Mouse (Mus musculus) neural tube, embryonic 10.5 days (tissue): ENCODE results near the gene Ppp1r3e.

Experiments
- DNase-seq: peaks from one replicate; pipeline ENCODE4 v3.0.0-alpha.2; 2017; ENCODE audit warnings: low spot score; ENCODE audit errors: extremely low spot score

Ppp1r3e gene

DNA sequence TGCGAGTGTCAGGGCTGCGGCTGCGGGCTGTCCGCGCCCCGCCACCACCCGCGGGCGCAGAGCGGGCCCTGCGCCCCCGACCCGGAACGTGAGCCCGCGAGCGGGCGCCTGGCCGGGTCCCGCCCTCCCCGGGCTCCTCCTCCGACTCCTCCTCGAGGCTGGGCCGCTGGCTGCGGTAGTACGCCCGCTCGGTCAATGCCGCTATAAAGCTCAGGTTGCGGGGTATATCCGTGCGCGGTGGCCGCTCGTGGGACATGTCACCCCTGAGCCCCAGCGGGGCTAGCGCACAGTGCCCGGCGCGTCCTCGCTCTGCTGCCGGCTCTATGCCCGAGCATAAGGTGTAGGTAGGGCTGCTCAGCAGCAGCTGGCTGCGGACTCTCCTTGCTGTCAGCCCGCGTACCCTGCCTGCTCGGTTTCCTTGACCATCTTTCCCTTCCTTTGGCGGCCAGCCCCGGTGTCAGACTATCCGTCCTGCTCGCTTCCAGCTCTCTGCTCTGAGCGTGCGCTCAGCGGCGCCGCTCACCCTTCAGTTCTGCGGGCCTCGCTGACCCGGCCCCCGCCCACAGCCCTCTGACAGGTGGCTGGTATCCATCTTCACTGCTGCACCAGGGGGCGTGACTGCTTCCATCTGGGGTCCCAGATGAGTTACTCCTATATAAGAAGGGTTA lies at the start of gene Ppp1r3e:
Gene Ppp1r3e (minus strand): TSS at position 503 of the 668 bp plus-strand sequence.
- DNase-seq = peak; percentile 79

DNA sequence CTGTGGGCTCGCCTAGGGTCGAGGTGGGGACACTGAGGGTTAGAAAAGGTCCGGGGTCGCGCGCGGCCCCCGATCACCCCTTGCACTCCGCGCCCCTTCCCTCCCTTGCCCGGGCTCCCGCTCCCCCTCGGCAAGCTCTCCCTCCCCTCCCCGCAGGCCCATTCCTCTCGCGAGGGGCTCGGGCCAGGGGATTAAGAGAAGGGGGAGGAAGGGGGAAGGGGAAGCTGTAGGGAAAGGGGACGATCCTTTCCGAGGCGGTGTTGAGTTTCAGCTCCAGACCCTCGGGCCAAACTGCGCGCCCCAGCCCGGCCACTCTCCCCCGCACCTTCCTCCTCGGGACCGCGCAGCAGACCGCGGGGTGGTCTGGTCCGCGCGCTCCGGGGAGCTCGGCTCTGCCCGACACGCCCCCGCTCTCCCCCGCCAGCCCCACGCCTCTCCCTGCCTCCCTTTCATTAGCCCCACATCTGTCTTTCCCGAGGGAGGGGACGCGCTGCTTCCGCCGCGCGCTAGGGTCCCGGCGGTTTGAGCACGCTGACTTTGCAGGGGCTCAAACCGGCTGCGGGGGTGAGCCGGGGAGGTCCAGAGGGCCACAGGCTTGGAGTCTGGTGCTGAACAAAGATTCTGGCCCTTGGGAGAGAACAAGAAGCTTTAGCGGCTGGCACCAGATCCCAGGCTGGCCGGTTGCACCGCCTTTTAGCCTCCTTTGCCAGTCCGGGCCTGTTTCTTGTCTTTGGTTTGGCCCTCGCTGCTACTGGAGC lies 49.2 kb upstream of the Ppp1r3e start:
- peak; percentile 87 for DNase-seq

DNA sequence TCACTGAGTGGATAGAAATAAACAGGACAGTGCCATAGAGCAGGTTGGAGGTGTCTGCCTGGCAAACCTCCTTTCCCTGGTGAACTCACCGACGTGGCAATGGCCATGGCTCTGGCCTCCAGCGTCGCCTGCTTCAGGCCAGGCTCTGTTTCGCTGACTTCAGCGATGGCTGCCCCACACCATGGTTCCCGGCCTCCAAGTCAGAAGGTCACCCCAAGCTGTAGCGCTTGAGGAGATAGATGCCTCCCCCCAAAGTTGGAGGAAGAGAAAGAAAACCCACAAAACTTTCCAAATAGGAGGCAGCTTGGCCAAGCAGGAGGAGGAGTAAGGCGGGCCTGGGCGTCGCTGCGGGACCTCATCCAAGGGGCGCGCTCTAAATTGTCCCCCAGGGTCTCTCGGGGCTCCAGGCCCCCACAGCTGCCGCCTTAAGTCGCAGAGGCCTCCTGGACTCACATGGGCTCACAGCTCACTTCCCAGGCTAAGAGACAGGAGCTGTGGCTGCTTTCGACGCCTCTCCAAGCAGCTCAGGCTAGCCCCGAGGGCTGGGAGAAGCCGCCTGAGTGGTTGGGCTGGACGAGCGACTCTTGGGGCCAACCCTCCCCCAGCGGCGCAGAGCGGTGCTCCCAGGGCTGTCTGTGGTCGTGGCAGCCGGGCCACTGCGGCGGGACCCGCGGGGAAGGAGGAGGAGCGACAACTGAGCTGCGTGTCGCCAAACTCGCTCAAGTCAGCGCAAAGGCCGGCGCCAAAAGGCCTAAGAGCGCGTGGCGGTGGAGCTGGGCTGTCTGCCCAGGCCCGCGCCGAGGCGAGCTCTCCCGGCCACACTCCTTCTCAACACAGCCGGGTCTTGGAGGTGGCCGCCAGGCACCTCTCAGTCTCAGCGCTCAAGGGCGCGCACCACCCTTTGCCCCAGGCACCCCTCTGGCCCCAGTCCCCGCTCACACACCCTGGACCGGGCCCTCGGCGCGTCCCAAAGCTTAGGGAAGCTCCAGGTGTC lies 48.3 kb upstream of the Ppp1r3e start, which contains the start of gene Efs:
Gene Efs (minus strand): TSS at position 778 of the 994 bp plus-strand sequence.
- DNase-seq = peak; percentile 83

DNA sequence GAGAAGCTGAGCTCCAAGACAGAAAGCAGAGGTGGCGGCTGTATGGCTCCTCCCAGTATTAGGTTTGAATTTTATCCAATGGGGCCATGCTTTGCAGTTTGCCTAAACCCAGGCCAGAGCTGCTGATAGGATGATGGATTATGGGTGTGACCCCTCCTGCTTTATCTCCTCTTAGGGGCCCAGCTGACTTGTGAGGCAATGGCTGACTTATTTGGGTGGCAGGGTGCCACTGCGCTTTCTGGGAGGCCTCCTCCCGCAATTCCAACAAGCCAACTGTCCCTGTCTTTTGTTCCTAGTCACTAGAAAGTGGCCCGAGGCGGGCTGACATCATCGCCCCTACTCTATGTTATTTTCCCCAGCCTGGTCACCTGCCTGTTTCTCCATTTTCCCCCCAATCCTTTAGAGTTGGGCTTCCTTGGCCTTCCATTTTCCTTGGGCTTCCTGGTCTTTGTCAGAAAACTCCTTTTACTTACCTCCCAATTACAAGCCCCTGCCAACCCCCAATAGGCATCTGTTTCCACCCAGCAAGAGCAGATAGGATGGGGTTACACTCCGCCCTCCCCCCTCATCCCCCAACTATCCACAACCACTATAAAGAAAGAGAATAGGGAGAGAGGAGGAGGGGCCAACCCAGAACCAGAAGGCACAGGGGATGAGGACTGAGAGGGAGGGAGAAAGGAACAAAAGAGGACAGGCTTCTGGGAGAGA lies 47.4 kb upstream of the Ppp1r3e start:
- DNase-seq = peak; percentile 67

DNA sequence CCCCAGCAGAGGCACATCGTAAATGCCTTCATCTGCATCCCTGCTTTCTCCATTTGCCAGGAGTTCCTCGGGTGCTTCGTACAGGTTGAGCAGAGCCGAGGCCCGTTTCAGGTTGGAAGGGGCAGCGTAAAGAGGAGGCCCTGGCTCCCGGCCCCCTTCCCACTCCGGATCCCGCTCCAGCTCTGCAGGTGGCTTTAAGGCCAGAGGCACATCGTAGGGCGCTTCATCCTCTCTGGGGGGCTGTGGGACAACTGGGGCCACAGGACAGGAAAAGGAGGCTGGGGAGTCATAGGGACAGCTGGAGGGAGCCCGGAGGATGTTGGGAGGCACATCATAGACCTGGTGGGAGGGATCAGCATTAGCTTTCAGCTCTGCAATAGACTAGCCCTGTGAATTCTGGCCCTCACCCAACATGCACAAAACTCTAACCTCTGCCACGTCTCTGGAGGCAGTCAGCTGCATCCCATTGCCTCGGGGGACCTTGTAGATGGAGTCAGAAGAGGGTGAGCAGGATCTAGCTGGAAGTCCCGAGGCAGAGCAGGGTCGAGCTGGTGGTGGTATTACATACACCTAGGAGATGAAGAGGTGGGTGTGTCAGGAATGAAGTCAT lies 42.8 kb upstream of the Ppp1r3e start:
- no peak for DNase-seq

DNA sequence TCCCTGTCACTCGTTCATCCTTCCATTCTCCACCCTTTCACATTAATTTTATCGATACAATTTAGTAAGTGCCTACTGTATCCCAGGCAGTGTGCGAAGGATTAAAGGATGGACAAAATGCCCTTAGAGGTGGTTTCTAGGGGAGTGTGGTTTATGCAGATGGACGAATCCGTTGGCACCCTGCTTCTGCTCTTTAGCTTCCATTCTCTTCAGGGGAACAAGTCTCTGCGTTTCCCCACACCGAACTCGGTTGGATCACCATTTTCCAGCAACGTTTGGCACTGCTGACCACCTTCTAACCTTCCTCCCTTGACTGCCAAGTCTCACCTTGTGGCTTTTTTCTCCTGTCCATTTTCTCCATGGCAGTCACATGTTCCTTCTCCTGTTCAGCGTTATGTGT lies 36.0 kb upstream of the Ppp1r3e start:
- no peak for DNase-seq

DNA sequence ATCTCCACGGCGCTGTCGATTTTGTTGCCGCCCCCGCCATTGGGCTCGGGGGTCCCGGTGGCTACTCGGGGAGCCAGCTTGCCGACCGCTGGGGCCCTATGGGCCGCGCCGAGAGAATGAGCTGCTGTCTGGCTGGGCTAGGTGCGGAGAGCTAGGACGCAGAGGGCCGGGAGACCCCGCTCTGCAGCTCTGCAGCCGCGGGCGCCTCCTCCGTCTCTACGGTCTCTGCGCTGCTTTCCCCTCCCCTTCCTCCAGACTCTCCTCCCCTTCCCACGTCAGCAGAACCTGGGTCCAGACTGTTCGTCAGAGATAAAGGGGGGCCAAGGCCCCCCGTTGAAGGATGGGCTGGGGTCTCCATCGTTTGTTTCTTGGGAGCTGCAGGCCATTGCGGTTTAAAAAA lies 35.5 kb upstream of the Ppp1r3e start, which contains the start of gene Slc22a17:
Gene Slc22a17 (minus strand): TSS at position 247 of the 400 bp plus-strand sequence.
- peak; percentile 80 for DNase-seq

DNA sequence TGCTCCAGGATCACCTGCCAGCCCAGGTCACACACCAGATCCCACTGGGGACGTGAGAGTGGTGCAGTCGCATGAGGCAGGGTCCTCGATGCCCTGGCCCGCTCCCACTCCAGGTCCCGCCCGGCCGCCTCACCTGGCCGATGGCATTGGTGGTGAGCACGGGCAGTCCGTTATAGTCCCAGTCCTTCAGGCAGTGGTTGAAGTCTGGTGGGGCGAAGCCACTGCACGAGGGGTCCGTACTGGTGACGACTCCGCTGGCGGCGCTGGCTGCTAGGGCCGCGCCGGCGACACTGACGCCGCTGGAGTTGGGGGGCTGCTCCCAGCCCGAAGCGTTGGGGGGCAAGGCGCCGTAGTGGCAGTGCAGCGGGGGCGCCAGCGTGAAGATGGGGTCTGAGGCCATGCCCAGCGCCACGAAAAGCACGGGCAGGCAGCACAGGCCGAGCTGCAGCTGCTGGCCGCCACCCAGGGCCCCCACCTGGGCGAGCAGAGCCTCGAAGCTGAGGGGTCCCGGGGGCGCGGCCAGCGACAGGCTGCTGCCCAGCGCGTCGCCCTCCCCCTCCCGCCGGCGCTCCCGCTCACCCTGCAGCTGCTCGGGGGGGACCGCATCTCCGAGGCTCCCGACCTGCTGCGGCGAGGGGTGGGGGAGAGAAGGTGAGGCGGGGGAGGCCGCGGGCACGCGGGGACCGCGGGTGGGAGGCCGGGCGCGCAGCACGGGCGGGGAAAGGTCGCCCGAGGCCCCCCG lies 34.9 kb upstream of the Ppp1r3e start:
- peak; percentile 40 for DNase-seq

DNA sequence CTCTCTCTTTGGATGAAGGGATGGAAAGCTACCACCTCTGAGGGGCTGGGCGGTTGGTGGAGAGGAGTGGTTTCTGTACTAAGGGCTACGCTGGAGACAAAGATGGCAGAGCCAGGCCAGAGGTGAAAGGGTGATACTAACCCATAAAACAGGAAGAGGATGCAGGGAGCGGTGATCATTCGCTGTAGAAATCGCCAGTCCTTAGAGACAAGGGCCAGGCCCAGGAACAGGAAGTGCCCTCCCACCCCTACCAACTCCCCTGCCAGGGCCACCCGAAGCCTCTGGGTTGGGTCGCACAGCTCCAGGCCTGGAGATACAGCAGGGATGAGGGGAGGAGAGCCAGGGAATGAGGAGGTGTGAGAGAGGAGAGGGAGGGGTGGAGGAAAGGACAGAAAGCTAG lies 31.3 kb upstream of the Ppp1r3e start:
- no peak for DNase-seq

DNA sequence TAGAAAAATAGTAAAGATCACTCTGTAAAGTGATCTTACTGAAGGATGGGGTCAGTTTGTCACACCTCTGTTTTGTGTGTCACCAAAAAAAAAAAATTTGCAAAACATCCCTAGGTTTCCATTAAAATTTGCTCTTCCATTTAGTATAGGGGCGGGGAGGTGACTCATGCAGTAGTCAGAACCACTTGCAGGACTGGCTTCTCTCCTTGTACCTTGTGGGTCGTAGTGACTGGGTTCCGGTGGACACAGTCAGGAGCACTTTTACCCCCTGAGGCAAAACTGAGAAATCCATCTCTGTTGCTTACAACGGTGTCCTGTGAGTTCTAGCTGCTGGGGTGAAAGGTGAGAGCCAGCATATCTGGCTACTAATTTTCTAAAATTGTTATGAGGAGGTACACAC lies 26.3 kb upstream of the Ppp1r3e start:
- no peak for DNase-seq

DNA sequence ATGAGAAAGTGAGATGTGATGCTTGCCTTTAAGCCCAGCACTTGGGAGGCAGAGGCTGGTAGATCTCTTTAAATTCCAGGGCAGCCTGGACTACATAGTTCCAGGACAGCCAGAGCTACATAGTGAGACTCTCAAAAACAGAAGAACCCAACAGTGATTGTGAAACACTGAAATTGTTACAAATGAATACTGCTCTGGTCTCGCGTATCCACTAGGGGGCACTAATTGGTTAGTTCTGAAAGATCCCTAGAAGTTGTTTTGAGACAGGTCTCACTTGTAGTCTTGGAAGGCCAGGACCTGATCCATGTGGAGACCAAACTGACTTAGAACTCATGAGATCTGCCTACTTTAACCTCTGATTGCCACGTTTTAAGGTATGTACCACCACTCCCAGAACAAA lies 23.0 kb upstream of the Ppp1r3e start:
- peak; percentile 70 for DNase-seq

DNA sequence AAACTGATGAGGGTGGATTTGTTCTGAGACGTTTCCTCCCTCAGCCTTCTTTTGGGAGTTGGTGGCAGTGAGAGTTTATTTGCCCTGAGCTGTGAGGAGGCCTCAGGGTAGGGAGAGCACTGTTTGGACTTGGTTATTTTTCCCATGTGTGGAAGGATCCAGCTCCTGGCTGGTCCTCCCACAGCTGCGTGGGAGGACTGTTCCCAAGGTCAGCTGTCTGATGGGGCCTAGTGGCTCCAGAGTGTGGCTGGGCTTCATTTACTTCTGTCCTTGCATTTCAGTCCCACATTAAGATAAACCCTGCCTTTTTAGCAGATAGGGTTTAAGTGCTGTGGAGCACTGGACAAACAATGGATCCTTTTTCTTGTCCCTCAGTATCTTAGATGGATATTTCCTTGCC lies 20.1 kb upstream of the Ppp1r3e start:
- no peak for DNase-seq

DNA sequence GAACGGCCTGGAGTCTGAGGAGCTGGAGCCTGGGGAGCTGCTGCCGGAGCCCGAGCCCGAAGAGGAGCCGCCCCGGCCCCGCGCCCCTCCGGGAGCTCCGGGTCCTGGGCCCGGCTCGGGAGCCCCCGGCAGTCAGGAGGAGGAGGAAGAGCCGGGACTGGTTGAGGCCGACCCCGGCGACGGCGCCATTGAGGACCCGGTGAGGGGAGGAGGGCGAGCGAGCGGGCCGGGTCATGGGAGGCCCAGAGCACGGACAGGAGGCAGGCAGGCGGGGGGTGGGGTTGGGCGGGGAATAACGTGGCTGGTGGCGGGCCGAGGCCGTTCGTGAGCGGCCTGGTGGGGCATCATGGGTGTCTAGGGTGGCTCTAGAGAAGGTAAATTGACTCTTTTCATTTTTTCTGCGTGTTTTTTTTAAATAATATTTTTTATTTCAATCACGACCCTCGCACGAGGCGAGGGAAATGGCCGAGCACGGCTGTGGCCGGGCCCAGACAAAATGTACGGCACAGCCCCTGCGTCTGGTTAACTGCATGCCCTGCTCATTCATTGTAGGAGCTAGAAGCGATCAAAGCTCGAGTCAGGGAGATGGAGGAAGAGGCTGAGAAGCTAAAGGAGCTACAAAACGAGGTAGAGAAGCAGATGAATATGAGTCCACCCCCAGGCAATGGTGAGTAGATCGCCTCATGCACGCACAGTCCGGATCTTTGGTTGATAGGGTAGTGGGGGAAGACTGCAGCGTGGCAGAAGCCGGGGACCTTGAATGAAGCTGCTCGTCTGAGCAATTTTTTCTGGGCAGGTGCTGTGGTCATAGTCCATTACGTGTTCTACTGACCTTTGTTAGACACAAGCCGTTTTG lies 17.2 kb upstream of the Ppp1r3e start:
- DNase-seq = peak; percentile 67

DNA sequence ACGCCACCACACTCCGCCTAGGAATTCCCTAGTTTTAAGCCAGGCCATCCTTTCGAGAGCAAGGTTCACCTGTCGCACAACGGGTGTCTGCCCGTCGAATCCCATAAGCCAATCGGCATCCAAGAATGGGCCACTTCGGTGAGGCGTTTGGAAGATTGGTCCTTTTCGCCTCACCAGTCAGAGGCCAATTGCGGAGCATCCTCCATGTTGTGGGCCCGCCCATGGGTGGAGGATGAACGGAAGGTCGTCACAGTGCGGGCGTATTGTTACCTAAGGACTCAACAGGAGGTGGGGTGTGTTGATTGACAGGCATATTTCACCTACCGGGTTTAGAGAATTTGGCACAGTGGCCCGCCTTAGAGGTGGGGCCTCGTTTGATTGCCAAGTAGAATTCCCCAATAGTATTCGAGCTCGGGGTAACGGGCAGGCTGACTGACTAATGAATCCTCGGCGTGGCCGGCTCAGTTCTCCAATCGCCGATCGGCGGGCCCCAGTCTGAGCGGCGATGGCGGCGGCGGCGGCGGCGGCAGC lies 16.4 kb upstream of the Ppp1r3e start:
- peak; percentile 93 for DNase-seq

DNA sequence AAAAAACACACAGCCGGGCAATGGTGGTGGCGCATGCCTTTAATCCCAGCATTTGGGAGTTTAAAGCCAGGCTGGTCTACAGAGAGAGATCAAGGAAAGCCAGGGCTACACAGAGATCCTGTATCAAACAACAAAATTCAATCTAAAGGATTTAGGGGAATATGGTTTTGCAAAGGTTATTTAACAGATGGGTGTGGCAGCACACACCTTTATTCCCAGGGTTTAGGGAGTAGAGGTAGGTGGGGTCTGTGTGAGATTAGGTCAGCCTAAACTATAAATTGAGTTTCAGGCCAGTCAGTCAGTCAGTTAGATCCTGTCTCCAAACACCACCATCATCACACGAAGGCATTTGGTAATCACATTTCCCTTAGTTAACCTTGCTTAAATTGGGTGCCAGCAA lies 14.8 kb upstream of the Ppp1r3e start, which contains the start of gene Pabpn1:
Gene Pabpn1 (plus strand): TSS at position 301 of the 400 bp plus-strand sequence.
- no peak for DNase-seq

DNA sequence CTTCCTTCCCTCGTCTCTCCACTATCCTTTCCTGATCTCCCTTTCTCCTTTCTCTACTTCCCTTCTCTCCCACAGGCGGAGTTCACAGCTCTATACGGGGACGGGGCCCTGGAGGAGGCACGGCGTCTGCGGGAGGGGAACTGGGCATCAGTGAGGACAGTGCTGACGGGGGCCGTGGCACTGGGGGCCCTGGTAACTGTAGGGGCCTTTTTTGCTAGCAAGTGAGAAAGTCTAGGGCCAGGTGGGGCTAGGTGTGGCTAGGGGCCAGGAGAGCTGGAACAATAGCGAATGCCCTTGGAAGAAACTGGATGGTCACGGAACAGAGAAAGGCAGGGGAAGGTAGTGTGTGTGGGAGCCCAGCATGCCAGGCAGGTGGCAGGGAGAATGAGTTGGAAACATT lies 8.0 kb upstream of the Ppp1r3e start:
- no peak for DNase-seq

DNA sequence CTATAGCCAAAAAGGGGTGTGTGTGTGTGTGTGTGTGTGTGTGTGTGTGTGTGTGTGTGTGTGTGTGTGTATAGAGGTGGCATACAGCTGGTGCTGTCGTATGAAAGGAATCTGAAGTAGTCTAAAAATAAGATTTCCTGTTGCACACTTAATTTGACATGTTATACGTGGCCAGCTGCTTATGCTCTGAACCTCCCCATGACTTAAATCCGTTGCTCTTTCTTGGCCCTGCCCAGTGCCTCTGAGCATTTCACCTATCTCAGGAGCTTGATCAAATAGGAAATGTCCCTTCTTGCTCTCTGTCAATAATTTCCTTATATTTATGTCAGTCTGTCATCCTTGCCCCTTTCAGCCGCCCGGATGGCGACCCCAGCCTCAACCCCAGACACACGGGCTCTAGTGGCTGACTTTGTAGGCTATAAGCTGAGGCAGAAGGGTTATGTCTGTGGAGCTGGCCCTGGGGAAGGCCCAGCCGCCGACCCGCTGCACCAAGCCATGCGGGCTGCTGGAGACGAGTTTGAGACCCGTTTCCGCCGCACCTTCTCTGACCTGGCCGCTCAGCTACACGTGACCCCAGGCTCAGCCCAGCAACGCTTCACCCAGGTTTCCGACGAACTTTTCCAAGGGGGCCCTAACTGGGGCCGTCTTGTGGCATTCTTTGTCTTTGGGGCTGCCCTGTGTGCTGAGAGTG lies 6.8 kb upstream of the Ppp1r3e start:
- DNase-seq = no peak
